Mouse (Mus musculus): ENCODE measurements around the gene Aifm1.
"Not testable (repeated sequence)": the region's sequence is repeated elsewhere in the genome, so short reads cannot be mapped to it uniquely, and the experiment has no call there.

Gene Aifm1

DNA sequence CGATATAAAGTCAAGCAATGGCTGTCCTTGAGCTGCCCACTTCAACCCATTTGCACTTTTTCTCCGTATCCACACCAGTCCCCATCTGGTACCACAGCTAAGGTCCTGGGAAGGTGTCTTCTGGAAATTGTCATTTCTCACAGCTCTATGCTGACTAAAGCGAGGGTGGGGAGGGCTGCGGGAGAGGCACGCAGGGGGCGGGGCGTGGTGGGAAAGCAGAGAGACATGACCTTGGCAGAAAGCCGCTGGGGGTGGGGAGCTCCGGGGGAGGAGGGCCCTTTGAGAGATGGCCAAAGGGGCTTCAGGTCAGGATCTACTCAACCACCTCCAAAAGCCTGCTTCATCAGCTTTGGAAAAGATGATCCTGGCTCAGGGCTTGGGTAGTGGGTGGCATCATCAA is 58.3 kb downstream of the Aifm1 start:
- no peak for DNase-seq

DNA sequence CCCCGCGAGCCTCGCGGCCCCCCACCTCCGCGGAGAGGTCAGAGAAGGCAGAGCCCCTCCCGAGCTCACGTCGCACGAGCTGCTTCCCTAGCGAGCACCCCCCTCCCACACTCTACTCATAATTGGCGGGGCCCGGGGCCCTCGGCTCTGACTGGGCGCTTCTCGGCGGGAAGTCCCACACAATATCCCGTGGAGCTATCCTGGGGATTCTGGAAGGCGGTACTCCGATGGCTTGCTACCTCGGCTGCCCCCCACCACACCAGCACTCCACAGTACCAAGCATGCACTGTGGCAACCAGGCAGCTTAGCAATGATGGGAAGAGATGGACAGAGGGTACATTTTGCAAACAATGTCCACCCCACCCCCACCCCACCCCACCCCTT is 58.9 kb downstream of the Aifm1 start:
- DNase-seq = no peak

DNA sequence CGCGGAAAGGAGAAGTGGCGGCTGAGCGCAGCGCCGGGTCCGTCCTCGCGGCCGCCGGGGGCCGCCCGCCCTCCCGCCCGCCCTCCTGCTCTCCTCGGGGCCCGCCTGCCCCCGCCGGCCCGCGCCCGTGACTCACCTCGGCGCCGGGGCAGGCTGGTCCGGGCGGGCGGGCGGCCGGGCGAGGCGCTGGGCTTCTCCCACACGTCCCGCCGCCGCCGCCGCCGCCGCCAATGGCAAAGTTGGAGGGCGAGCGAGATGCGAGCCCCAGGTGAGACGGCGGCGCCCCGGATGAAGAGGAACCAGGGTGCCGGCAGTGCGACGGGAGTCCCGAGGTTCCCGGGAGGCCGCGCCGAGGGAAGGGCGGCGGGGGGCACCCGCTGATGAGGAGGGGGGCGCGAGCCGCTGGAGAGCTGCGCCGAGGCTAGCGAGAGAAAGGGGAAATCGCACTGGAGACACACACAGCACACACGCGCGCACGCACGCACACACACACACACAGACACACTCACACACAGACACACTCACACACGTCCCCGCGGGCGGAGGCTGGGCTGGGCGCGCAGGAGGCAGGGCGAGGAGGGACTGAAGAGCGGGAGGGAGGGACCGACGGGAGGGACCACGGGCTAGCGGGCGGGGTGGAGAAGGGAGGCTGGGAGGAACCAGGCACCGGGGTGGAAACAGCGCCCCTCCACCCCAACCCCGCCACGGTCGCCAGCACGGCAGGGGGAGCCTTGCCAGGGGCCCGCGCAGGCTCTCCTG is 59.4 kb downstream of the Aifm1 start:
- DNase-seq = peak; percentile 55

DNA sequence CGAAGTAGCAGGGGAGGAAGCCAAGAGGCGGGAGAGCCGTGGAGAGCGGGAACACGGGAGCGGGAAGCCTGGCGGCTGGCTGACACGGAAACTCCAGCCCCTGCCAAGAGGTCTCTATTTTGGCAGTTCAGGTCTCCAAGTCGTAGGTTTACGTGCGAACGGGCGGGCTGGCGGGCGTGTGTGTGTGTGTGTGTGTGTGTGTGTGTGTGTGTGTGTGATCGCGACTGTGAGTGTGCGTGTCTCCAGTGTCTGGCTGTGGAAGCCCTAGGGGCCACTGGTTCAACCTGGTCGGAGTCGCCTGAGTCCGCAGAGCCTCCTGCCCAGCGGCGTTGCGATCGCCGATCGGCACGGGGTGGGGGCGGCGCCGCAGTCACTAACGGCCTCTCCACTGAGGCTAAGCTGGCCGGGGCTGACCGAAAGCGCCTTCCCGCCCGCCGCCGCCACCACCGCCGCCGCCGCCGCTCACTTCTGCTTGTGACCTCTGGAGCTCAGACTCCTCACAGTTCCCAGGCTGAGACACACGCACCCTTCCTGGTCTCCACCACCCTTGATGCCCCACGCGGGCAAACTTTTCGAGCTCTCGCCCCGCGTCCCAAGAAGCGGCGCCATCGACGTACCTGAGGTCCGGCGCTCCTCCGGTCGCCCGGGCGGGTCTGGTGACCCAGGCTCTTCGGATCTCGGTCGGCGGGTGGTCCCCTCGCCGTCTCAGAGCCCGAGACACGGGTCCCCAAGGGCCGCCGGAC is 60.3 kb downstream of the Aifm1 start:
- peak; percentile 32 for DNase-seq

DNA sequence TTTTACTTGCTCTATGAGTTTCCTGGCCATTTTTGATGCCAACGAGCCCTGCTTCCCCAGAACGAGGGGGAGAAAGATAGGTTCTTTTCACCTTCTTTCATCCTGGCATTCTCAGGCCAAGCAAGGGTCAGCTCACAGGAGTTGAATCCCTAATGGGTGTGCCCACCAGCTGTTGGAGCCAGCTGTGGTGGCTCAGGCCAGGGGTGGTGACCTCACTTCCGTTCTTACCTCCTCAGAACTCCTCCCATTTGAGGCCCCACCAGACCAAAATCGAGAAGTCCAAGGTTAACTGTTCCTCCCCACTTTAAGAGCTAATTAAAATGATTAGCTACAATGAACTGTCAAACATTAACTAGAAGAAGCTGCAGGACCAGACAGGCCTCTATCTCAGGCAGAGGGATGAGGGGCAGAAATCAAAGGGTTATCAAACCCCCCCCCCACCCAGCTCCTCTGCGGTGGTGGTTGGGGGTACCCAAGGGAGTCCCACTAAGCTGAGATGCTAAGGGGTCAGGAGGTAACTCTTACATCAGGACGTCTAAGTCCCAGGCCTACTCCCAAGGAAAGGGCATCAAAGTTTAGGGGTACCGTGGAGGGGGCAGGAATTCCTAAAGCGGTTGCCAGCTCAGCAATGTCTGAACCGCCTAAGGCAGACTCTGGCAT is 61.0 kb downstream of the Aifm1 start:
- DNase-seq = no peak

DNA sequence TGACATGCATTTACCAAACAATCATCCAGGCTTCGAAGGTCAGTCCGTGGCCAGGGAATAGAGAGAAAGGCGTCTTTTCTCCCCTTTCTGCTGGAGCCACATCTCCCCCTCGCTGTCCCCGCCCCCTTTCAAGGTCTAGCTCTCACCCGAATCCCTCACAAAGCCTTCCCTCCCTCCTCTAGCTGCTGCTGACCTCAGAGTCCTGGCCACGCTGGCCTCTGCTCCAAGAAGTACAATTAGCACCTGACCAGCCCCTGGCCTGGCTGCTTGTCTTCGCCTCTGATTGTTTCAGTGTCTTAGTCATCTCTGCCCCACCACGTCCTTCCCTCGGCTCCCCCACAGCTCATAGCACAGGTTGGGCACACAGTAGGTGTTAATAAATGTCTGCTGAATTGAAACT is 63.7 kb downstream of the Aifm1 start:
- no peak for DNase-seq

DNA sequence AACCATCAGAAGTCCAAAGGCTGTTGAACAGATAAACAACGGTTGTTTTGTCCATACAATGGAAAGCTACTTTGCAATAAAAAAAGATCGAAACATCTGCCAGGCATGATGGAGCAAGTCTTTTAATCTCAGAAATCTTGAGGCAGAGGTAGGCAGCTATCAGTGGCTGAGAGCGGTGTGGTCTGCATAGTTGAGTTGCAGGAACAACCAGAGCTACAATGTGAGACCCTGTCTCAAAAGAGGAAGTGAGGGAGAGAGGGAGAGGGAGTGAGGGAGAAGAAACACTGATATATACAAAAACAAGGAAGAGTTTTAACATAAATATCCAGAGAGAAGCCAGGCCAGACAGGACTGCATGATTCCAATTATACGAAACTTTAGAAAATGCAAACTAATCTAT is 68.7 kb downstream of the Aifm1 start:
- no peak for DNase-seq

DNA sequence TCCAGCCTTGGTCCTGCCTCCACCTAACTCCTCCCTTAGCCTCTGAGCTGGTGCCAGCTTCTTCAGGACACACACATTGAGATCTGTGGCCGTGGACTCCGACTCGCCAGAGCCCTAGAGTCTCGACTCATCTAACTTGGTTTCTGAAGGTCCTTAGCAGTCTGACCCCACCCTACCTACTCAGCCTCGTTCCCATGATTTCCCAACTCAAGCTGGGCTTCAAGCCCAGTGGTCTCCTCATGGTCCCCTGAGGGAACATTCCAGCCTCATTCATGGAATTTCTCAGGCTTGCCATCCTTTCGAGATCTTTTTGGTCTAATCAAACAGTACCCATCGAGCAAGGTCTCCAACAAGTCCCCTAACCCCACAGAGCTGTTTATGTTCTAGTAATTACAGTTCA is 71.4 kb downstream of the Aifm1 start:
- no peak for DNase-seq

DNA sequence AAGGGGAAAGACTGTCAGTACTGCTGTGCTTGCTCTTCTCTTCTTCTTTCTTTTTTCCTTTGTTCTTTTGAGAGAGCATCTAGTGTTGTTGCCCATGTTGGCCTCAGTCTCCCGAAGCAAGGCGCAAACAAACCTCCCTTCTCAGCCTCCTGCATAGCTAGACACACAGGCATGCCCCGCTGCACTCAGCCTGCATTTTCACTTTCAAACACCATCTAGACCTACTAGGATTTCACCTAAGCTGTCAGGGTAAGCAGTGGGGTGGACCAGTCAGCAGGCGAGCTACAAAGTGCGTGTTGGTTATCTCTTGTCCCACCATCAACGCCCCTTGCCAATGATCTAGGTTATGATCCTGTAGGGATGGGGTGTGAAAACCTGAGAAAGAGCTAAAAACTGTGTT is 71.8 kb downstream of the Aifm1 start:
- no peak for DNase-seq

DNA sequence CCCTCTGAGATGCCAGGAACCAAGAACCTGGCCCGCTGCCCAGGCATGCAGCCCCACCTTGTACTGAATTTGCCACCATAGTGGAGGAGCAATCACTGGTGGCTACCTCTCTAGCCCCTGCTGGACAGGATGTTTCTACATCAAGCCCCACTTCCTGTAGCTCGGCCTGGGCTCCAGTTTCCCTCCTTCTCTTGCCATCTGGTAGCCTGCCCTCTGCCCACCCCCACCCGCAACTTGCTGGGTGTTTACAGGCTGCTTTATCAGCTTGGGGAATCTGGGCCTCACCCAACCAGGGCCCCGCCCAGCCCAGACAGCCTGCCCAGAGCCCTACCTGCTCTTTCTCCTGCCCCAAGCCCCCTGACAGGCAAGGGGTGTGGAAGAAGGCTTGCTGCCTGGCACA is 74.3 kb downstream of the Aifm1 start:
- DNase-seq = no peak

DNA sequence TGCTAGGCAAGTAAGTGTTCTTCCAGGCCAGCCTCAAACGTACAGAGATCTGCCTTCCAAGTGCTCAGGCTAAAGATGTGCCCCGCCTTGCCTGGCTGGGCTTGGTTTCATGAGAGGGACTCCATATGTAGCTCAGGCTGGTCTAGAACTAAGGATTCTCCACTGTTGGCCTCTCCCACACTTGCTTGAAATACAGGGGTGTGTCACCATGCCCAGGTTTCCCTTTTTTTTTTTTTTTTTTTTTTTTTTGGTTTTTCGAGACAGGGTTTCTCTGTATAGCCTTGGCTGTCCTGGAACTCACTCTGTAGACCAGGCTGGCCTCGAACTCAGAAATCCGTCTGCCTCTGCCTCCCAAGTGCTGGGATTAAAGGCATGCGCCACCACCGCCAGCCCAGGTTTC is 77.3 kb downstream of the Aifm1 start:
- not testable (repeated sequence) for DNase-seq

DNA sequence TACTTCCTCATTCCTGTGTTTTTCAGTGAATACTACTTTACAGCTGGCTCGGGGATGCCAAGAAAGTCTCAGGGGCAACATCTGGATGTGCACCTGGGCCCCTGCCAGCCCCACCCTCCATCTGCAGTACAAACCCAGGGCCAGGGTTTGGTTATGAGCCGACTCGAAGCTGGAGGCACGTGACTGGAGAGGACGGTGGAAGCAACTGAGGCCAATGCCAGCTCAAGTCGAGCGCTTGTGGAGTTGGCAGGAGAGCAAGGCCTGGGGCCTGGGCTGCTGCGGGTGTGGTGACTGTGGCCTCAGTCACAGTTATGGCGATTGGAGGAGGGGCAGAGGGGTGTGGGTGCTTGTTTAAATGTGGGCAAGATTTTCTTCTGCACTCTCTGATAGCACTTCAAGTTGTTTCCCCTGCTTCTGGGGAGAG is 77.9 kb downstream of the Aifm1 start:
- no peak for DNase-seq

DNA sequence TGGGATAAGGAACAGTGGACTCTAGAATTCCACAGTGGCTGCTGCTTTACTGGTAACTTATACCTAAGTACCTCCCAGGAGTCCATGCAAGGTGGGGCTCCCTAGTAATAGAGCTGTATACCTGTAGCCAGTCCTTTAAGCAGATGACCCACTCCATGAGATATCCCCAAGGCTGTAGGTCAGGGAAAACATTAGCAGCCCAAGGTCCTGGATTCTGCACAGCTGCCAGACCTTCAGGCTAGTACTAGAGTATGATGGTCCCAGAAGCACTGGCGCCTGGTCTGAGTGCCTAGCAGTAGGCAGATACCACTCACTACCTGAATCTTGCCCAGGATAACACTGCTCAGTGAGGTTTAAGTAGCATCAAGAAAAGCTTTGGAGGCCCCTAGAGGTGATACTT is 79.1 kb downstream of the Aifm1 start:
- DNase-seq = no peak

DNA sequence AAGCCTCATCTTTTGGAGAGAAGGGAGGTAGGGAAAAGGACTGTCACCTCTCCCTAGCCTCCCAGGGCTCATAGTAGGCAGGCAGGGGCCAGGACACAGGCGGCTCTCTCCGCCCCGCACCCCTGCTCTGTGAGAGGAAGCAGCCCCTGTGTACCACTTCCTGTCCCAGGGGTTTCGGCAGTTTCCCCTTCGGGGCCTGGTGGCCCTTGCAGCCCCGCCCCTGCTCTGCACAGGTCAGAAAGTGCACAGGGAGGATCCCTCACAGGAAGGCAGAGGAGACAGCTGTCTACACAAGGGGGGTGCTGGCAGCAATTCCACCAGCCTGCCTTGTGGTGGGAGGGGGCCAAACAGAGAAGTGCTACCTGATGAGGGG is 79.8 kb downstream of the Aifm1 start:
- DNase-seq = no peak

DNA sequence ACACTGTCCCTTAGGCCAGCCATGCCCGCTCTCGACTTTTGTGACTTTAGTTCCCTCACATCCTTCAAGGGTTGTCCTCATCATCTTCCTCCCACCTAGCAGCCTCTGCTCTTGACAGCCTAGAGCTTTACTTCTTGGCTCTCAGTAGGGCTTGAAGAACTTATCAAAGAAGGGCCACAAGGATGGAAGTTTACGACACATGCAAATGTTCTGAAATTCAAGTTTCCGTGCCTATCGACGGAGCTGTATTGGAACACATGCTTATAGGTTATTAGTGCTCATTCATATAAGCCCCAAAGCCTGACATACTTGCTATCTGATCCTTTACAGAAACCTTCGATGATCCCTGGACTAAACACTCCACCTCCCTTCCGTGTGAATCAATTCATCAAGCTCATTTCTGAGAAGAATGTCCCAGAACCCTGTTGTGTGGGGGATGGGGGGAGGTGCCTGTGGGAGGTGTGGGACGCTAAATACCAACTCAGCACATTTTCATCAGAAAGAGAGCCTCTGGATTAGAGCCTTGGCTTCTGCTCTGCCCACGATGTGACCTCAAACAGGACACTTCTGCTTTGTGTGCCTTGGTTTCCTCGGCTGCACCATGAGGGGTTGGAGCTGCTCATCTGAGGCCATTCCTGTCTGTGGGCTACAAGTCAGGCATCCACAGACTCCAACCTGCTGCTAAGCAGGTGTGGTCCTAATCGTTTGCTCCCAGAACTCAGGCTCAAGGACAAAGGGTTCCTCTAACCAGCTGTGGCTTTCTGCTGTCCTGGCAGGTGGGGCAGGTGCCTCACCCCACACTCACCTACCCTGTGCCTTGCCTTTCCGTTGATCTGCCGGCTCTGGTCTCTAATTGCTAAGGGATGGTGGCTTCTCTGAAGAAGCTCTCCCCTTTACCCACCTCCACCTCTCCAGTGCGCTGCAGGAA is 80.5 kb downstream of the Aifm1 start:
- no peak for DNase-seq

DNA sequence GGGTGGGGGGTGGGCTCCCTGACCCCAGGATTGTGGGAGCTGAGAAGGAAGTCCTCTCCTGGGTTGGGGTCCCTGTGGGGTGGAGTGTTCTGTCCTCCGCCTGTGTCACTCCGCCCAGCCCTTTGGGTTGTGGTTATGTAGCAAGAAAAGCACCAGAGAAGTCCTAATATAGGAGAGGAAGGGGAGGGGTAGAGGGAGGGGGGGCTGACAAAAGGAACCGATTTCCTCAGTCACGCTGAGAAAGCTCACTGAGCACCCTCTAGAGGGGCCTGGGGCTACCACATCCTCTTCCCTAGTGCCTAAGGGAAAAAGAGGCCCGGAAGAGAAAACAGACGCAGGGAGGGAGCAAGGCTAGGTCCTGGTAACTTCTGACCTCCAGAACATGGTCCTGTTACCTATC is 83.8 kb downstream of the Aifm1 start:
- DNase-seq = no peak

DNA sequence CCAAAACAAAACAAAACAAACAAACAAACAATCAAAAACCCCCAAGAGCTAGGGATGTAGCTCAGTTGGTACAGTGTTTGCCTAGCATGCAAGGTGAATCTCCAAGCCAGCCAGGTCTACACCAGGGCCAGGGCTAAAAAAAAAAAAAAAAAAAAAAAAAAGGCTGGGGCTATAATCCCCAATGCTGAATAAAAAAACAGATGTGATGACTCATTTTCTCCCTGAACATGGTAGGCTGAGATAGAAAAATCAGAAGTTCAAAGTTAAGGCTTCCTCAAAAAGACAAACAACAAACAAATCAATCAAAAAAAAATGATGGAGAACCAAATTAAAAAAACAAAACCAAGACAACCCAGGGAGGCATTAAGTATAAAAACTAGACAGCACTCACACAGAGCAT is 84.3 kb downstream of the Aifm1 start:
- no peak for DNase-seq

DNA sequence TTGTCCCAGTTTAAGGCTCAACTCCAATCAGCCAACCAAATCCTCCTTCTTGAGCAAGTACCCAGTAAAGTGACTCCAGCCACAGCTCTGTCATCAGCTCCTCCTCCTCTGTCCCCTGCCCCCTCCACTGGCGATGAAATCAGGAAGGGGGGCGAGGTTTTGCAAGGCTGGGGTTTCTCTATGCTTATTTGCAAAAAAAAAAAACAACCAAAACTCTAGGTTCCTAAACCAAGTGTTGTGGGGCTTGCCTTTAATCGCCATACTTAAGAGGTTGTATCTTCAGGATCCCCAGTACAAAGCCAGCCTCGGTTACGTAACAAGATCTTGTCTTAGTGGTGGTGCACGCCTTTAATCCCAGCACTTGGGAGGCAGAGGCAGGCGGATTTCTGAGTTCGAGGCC is 84.7 kb downstream of the Aifm1 start:
- no peak for DNase-seq

DNA sequence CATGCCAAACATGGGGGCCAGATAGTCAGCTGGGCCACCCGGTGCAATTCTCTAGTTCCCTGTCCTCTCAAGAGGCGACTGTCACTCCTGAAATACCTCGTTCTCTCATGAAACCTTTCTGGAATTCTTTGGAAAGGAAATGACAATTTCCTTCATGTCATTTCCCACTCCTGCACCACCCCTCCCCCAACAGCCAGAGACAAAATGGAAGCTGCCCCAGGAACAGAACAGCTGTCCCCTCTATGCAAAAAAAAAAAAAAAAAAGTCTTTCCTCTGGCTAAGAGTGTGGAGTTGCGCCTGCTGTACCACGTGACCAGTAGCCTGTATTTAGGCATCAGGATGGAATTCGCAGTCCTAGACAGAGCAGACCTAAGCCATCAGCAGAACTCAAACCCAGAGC is 85.1 kb downstream of the Aifm1 start:
- peak; percentile 32 for DNase-seq

DNA sequence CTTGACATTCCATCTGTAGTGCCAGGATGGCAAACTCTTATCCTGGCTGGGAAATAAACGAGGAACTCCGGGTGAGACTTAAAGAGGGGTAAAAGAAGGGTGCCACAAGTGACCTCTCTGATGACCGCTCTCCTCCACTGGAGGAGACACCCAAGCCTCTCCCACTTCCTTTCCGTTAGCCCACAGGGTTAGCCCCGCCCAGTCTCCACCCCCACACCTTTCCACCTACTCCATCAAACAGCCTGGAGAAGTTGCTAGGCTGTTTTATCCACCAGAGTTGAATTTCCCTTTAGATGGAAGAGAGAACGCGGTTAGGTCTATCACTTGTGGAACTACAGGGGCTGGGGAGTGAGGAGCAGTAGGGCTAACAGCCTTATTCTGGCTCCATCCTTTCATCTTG is 88.1 kb downstream of the Aifm1 start:
- no peak for DNase-seq

All from kidney, adult 18-20 months (tissue).